Mouse (Mus musculus) right cerebral cortex, postnatal 4 days (tissue): ENCODE measurements around the gene Fuca1.
"Not testable (repeated sequence)": the region's sequence is repeated elsewhere in the genome, so short reads cannot be mapped to it uniquely, and the experiment has no call there.

ENCODE experiments used
- DNase-seq: peaks from one replicate; pipeline ENCODE4 v3.0.0-alpha.2; 2022

Gene Fuca1

GRCm38 (mm10) chr4:135958354-135958753 lies 37.8 kb downstream of the Fuca1 start:
- DNase-seq = no peak

GRCm38 (mm10) chr4:135960717-135961116 lies 40.2 kb downstream of the Fuca1 start:
- DNase-seq = peak; percentile 80

GRCm38 (mm10) chr4:135961709-135962108 lies 41.2 kb downstream of the Fuca1 start:
- no peak for DNase-seq

- no peak for DNase-seq
Observed at GRCm38 (mm10) chr4:135962198-135962597, 41.7 kb downstream of the Fuca1 start.

GRCm38 (mm10) chr4:135962946-135963345 lies 42.4 kb downstream of the Fuca1 start:
- no peak for DNase-seq

GRCm38 (mm10) chr4:135963457-135964193 lies 43.1 kb downstream of the Fuca1 start, which contains the start of gene Gale:
Gene Gale, plus strand, starts transcription at chr4:135963727.
- peak; percentile 92 for DNase-seq

- DNase-seq = peak; percentile 53
Observed at GRCm38 (mm10) chr4:135964426-135964825, 43.9 kb downstream of the Fuca1 start.

- DNase-seq = no peak
Observed at GRCm38 (mm10) chr4:135965113-135965512, 44.6 kb downstream of the Fuca1 start.

GRCm38 (mm10) chr4:135966283-135966682 lies 45.7 kb downstream of the Fuca1 start:
- no peak for DNase-seq

- no peak for DNase-seq
Observed at GRCm38 (mm10) chr4:135967086-135967760, 46.7 kb downstream of the Fuca1 start.

- DNase-seq = no peak
Observed at GRCm38 (mm10) chr4:135968271-135968869, 47.8 kb downstream of the Fuca1 start.

- no peak for DNase-seq
Observed at GRCm38 (mm10) chr4:135969070-135969750, 48.7 kb downstream of the Fuca1 start.

- no peak for DNase-seq
Observed at GRCm38 (mm10) chr4:135970585-135970984, 50.0 kb downstream of the Fuca1 start.

- DNase-seq = no peak
Observed at GRCm38 (mm10) chr4:135971805-135972555, 51.4 kb downstream of the Fuca1 start.

- DNase-seq = peak; percentile 91
Observed at GRCm38 (mm10) chr4:135972556-135972906, 52.0 kb downstream of the Fuca1 start, which contains the start of gene Lypla2. Gene Lypla2, minus strand, starts transcription at chr4:135972626.

- DNase-seq = no peak
Observed at GRCm38 (mm10) chr4:135972911-135973811, 52.6 kb downstream of the Fuca1 start.

GRCm38 (mm10) chr4:135976146-135976545 lies 55.6 kb downstream of the Fuca1 start:
- no peak for DNase-seq

- not testable (repeated sequence) for DNase-seq
Observed at GRCm38 (mm10) chr4:135980223-135980622, 59.7 kb downstream of the Fuca1 start.

GRCm38 (mm10) chr4:135981524-135982063 lies 61.1 kb downstream of the Fuca1 start:
- DNase-seq = no peak

- no peak for DNase-seq
Observed at GRCm38 (mm10) chr4:135984556-135984955, 64.0 kb downstream of the Fuca1 start.

GRCm38 (mm10) chr4:135985193-135985592 lies 64.7 kb downstream of the Fuca1 start:
- no peak for DNase-seq
